Mouse (Mus musculus): ENCODE measurements at regions not wholly inside any gene's neighbourhood (a gene's known extent, or its start where the extent isn't known, plus 50 kb on each side); places are given as distances from the start of the nearest gene placed in this dataset.

DNA sequence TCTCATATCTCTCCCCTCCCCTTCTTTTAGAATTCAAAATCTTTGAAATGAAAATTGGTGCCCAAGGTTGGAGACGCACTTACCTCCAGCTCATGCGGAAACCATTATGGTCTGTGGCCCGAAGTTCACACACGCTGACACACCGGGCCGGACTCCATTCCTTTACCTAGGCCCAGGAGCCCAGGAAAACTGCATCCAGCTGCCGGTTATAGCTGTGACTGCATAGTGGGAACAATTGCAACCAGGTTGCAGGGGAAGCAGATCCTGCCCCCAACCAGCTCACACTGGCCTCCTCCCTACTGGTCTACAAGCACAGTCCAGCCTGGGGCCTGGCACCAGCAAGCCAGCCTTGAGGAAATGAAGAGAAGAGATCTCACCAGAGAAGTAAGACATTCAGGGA is 69.9 kb upstream of the Gm26897 start:
- TF ChIP-seq CTCF (conservative IDR thresholded peaks at IDR 0.05; ENCODE audit: low read length) (no peak), POU5F1 (IDR thresholded peaks at IDR 0.05; ENCODE audit: borderline replicate concordance, low read length) (no peak), NANOG (IDR thresholded peaks at IDR 0.05; ENCODE audit: borderline replicate concordance, low read length) (no peak)
